Mouse (Mus musculus): ENCODE measurements around the gene Lman2l.

Lman2l gene

GRCm38 (mm10) chr1:36457388-36458014, 12.4 kb upstream of the Lman2l start:
- DNase-seq, result no peak

- no peak for DNase-seq
Observed at GRCm38 (mm10) chr1:36454055-36454815, 9.2 kb upstream of the Lman2l start.

GRCm38 (mm10) chr1:36446841-36447240, 1.8 kb upstream of the Lman2l start:
- no peak for DNase-seq

GRCm38 (mm10) chr1:36446106-36446824, 1.2 kb upstream of the Lman2l start:
- DNase-seq, result no peak

GRCm38 (mm10) chr1:36445508-36445907, 437 bp upstream of the Lman2l start:
- DNase-seq, result no peak

- peak; percentile 14 for DNase-seq
Observed at GRCm38 (mm10) chr1:36441101-36441500, 4.0 kb downstream of the Lman2l start.

- no peak for DNase-seq
Observed at GRCm38 (mm10) chr1:36437223-36437622, 7.8 kb downstream of the Lman2l start.

GRCm38 (mm10) chr1:36436515-36436914, 8.6 kb downstream of the Lman2l start:
- no peak for DNase-seq

GRCm38 (mm10) chr1:36435071-36435470, 10.0 kb downstream of the Lman2l start:
- no peak for DNase-seq

- no peak for DNase-seq
Observed at GRCm38 (mm10) chr1:36433616-36434015, 11.5 kb downstream of the Lman2l start.

- DNase-seq, result no peak
Observed at GRCm38 (mm10) chr1:36432999-36433398, 12.1 kb downstream of the Lman2l start.

- no peak for DNase-seq
Observed at GRCm38 (mm10) chr1:36429511-36429910, 15.6 kb downstream of the Lman2l start.

- no peak for DNase-seq
Observed at GRCm38 (mm10) chr1:36404531-36404930, 40.5 kb downstream of the Lman2l start.

- no peak for DNase-seq
Observed at GRCm38 (mm10) chr1:36401509-36401908, 43.6 kb downstream of the Lman2l start.

- no peak for DNase-seq
Observed at GRCm38 (mm10) chr1:36397041-36397440, 48.0 kb downstream of the Lman2l start.

- peak; percentile 4 for DNase-seq
Observed at GRCm38 (mm10) chr1:36379582-36379981, 65.5 kb downstream of the Lman2l start.

- no peak for DNase-seq
Observed at GRCm38 (mm10) chr1:36378880-36379279, 66.2 kb downstream of the Lman2l start.

- DNase-seq, result no peak
Observed at GRCm38 (mm10) chr1:36371934-36372845, 72.9 kb downstream of the Lman2l start, which contains the start of gene Fer1l5. TSS of gene Fer1l5 (plus strand) at chr1:36372291.

GRCm38 (mm10) chr1:36370918-36371317, 74.2 kb downstream of the Lman2l start:
- no peak for DNase-seq

Data from lung, postnatal 14 days (tissue).